Mouse (Mus musculus) left cerebral cortex, adult 2 months (tissue): ENCODE results near the gene Usf2. TPM values are rescaled to one million over a fixed set of nuclear protein-coding genes. Genes with fewer than 3 reads are reported as not detected.
"Not testable (repeated sequence)": the region's sequence is repeated elsewhere in the genome, so short reads cannot be mapped to it uniquely, and the experiment has no call there.

Experiments
- DNase-seq, 2 experiments: peaks; one replicate each; pipeline ENCODE4 v3.0.0; 2021 to 2022; ENCODE audit warnings: low spot score in 2 of 2, mixed read lengths in 1 of 2; ENCODE audit errors: extremely low spot score in 1 of 2
- H3K27ac ChIP-seq: fragments of 200-600 bp; 2 replicates; pipeline ENCODE4 v1.8.1; 2022
- H3K4me3 ChIP-seq: fragments of 200-600 bp; 2 replicates; pipeline ENCODE4 v1.8.1; 2022
- CTCF ChIP-seq: fragments of 200-600 bp; IDR thresholded peaks from 2 replicates; pipeline ENCODE4 v1.8.1; 2022; ENCODE audit warnings: antibody characterized with exemption, mild to moderate bottlenecking, moderate library complexity
- intact Hi-C: fragments of 180-260 bp; cut with DNase I; formaldehyde crosslinking; loops from one replicate; pipeline ENCODE4 v1.15.1; 2025
- total RNA-seq, 2 experiments: library from RNA; stranded (reverse); gene quantifications; 2 replicates each; pipeline ENCODE4 v1.2.3; 2021

Gene Usf2
- total RNA-seq, 2 experiments from 2014 or later, result 131 to 134 TPM

- intact Hi-C loops, result loop anchor here (1.0 to 5.0 kb wide), 4 partner anchors 60 to 370 kb away; partner anchors contain the start of gene Kmt2b
- DNase-seq, result peak; percentile 90 to 92
- no peak for TF ChIP-seq CTCF
- H3K4me3 ChIP-seq, result peak overlapping the region; percentile 75
- H3K27ac ChIP-seq, result peak overlapping the region; percentile 100
These were observed 772 bp upstream of the Usf2 start for GRCm38 (mm10) chr7:30957367-30957783.

- TF ChIP-seq CTCF, result no peak
- intact Hi-C loops, result loop anchor here (2.0 to 5.0 kb wide), 3 partner anchors 96 to 369 kb away; partner anchors contain the start of gene Kmt2b
- DNase-seq, result peak; percentile 45 to 49
- peak overlapping the region; percentile 75 for H3K4me3 ChIP-seq
- H3K27ac ChIP-seq, result peak overlapping the region; percentile 100
These were observed 249 bp downstream of the Usf2 start for GRCm38 (mm10) chr7:30956357-30956751.

- peak; percentile 81 for TF ChIP-seq CTCF
- Histone ChIP-seq H3K27ac (peak overlapping the region; percentile 100), H3K4me3 (peak overlapping the region; percentile 75)
- DNase-seq, result peak; percentile 78 to 82
- intact Hi-C loops, result loop anchor here (2.0 to 5.0 kb wide), 3 partner anchors 97 to 368 kb away; partner anchors contain the start of gene Kmt2b
These were observed 833 bp downstream of the Usf2 start for GRCm38 (mm10) chr7:30955584-30956356.

- TF ChIP-seq CTCF, result no peak
- intact Hi-C loops, result loop anchor here (5.0 kb wide), 2 partner anchors 142 to 368 kb away; partner anchors contain the start of gene Kmt2b
- Histone ChIP-seq H3K4me3 (peak overlapping the region; percentile 75), H3K27ac (peak overlapping the region; percentile 100; the same call in 1 of the 2 replicates)
- no peak for DNase-seq
These were observed 1.6 kb downstream of the Usf2 start for GRCm38 (mm10) chr7:30954971-30955520.

- intact Hi-C loops, result no loop called here
- no peak overlapping the region for H3K4me3 ChIP-seq
- TF ChIP-seq CTCF, result no peak; the same call in 1 of the 2 replicates
- H3K27ac ChIP-seq, result peak overlapping the region; percentile 24; the same call in 1 of the 2 replicates
- no peak for DNase-seq
These were observed 2.6 kb downstream of the Usf2 start for GRCm38 (mm10) chr7:30954036-30954435.

GRCm38 (mm10) chr7:30953459-30953858 is 3.1 kb downstream of the Usf2 start:
- no peak for DNase-seq
- Histone ChIP-seq H3K27ac (peak overlapping the region; percentile 24; the same call in 1 of the 2 replicates), H3K4me3 (no peak overlapping the region)
- intact Hi-C loops, result no loop called here
- TF ChIP-seq CTCF, result no peak

GRCm38 (mm10) chr7:30952441-30953265 is 4.0 kb downstream of the Usf2 start:
- intact Hi-C loops, result no loop called here
- Histone ChIP-seq H3K4me3 (no peak overlapping the region), H3K27ac (no peak overlapping the region)
- no peak for DNase-seq
- no peak for TF ChIP-seq CTCF

- intact Hi-C loops, DNase-seq, H3K27ac ChIP-seq, H3K4me3 ChIP-seq: not testable (repeated sequence)
These were observed 6.7 kb downstream of the Usf2 start for GRCm38 (mm10) chr7:30949902-30950301.

- H3K4me3 ChIP-seq, result no peak overlapping the region
- no peak overlapping the region for H3K27ac ChIP-seq
- intact Hi-C loops, result no loop called here
- TF ChIP-seq CTCF, result no peak
- no peak for DNase-seq
These were observed 10.7 kb downstream of the Usf2 start for GRCm38 (mm10) chr7:30945876-30946275.

- H3K27ac ChIP-seq, DNase-seq, H3K4me3 ChIP-seq, intact Hi-C loops: not testable (repeated sequence)
These were observed 11.1 kb downstream of the Usf2 start for GRCm38 (mm10) chr7:30945466-30945865.

GRCm38 (mm10) chr7:30944706-30945105 is 11.9 kb downstream of the Usf2 start:
- H3K4me3 ChIP-seq, intact Hi-C loops, H3K27ac ChIP-seq, DNase-seq: not testable (repeated sequence)
